Mouse (Mus musculus) heart, adult 8-10 months (tissue): ENCODE measurements around the gene Col20a1. TPM values are rescaled to one million over a fixed set of nuclear protein-coding genes. Genes with fewer than 3 reads are reported as not detected.
A peak's percentile ranks its signal among the peaks of the same experiment; 100 is the strongest.

Experiments used
- DNase-seq: peaks from one replicate; pipeline ENCODE4 v3.0.0; 2022; ENCODE audit warnings: low spot score
- total RNA-seq, 4 experiments: library from RNA; stranded (reverse); gene quantifications; 2 replicates each; pipeline ENCODE4 v1.2.4; 2022

Gene Col20a1
- total RNA-seq = under 1 TPM; 0.19 to 0.75 (median 0.28) TPM

DNA sequence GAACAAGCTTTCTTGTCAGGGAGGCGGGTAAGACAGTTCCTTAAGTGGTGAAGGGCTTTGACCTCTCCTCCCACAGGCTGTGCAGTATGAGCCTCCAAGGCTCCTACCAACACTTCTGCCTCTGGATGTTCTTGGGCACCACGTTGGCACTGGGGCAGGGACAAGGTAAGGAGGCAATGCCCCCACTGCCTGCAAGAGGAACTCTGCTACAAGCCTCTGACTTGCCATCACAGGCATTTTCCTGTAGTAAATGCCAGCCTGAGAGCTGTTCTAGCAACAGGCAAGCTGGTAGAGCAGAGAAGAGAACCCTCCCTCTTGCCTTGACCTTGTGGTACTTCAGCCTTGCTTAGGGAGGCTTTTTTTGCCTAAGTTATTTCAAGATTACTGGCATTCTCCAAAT, at the start of gene Col20a1:
Col20a1 (plus strand) TSS at position 87 of the 400 bp plus-strand sequence.
- DNase-seq = no peak

- DNase-seq = no peak
These were observed 46.1 kb upstream of the Col20a1 start for GRCm38 (mm10) chr2:180940187-180940586.

DNA sequence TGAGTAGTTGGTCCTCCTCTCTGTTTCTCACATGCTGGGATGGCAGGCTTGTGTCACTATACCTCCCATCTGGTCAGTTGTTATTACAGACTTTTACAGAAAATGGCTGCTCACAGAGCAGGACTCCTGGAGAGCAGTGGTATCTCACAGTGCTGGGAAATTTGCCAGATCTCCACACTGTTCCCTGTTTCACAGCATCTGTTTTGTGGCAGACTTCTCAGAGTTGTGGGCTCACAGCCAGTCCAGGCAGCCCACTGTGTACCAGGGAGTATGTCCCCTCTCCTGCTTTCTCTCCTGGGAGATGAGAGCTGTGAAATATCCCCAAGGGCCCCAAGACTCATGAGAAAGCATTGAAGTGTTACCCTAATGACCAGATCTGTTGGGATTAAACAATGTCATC, 44.5 kb upstream of the Col20a1 start:
- no peak for DNase-seq

GRCm38 (mm10) chr2:180949947-180950346, 36.4 kb upstream of the Col20a1 start:
- DNase-seq = no peak

DNA sequence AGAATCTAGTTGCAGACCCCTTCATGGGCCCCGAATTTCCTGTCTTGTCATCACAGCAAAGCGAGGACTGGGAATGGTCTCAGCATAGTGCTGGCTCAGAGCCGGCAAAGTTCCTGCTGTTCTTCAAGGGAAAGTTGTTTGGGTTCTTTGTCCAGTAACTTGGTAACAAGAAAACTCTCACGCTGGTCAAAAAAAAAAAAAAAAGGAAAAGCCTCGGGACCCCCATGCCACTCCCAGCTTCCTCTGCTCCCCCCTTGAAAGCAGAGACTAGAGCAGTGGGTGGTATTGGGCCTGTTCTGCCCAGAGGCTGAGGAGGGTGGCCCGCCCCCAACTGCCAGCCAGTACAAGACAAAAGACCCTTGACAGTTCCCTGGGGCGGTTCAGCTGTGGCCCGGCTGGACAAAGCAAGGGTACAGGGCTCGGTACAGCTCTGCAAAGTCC, 33.6 kb upstream of the Col20a1 start:
- DNase-seq = no peak

- DNase-seq = no peak
These were observed 32.7 kb upstream of the Col20a1 start for GRCm38 (mm10) chr2:180953638-180954037.

- no peak for DNase-seq
These were observed 32.0 kb upstream of the Col20a1 start, which contains the start of gene Nkain4 for GRCm38 (mm10) chr2:180954061-180955047. Gene Nkain4, minus strand, starts transcription at chr2:180954699.

DNA sequence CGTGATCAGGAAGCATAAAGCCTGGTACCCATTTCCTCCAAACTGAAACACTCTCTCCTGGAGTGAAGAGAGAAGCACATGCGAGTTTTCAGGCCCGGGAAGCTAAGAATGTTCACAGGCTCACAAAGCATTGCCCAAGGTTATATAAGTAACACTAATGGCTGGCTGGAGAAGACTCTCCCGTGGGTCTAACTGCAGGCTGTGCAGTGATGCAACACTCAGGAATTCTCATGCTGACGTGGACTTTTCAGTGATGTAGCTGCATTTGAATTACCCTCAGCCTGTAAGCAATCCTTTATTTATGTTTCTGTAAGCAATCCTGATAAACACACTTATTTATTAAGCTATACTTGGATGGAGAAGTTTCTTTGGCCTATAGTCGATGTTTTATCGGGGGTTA, 26.7 kb upstream of the Col20a1 start:
- DNase-seq = no peak

- DNase-seq = no peak
These were observed 26.1 kb upstream of the Col20a1 start for GRCm38 (mm10) chr2:180960187-180960586.

DNA sequence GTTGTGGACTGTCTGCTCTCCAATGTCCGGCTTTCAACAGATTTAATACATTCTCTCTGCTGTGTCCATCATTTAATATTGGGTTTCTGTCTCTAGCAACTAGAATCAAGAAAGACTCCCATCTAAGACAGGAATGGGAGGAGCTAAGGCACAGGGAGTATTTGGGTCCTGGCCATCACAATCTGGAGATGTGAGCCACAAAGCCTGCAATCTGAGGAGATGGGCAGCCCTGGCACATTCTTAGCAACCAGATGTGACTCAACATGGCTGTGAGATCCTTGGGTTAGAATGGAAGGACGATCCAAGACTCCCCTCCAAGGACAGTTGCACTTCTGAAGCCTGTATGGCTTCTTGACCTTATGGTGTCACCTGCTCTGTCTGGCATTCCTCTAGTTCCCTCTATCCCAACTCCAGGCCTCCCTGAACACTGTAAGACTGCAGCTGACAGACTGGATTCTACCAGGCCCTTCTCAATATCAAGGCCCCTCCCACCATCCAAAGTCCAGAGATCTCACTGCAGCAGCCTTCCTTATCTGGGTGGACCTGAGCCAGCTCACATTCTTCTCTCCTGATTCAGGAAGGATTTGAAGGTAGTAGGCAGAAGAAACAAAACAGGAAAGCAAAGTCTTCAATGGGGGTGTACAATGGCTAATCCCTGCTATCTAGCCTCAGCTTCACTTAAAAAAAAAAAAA, 23.6 kb upstream of the Col20a1 start:
- DNase-seq = no peak

GRCm38 (mm10) chr2:180963956-180964355, 22.4 kb upstream of the Col20a1 start:
- peak; percentile 64 for DNase-seq

- no peak for DNase-seq
These were observed 20.0 kb upstream of the Col20a1 start for GRCm38 (mm10) chr2:180966092-180966882.

- DNase-seq = peak; percentile 93
These were observed 19.1 kb upstream of the Col20a1 start, which contains the start of gene Arfgap1 for GRCm38 (mm10) chr2:180967010-180967763. Gene Arfgap1, plus strand, starts transcription at chr2:180967225.

DNA sequence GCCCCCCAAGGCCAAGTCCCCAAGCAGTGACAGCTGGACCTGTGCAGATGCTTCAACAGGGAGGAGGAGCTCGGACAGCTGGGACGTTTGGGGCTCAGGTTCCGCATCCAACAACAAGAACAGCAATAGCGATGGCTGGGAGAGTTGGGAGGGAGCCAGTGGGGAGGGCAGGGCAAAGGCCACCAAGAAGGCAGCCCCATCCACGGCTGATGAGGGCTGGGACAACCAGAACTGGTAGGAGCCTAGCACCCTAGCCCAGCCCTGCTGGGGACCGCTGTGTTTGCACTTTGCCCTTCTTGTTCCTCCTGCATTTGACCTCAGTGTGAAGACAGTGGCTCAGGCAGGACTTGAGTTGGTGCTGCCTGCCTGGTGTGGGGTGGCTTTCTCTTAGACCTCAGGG, 5.2 kb upstream of the Col20a1 start:
- DNase-seq = no peak

GRCm38 (mm10) chr2:180985635-180986034, 700 bp upstream of the Col20a1 start:
- DNase-seq = no peak

DNA sequence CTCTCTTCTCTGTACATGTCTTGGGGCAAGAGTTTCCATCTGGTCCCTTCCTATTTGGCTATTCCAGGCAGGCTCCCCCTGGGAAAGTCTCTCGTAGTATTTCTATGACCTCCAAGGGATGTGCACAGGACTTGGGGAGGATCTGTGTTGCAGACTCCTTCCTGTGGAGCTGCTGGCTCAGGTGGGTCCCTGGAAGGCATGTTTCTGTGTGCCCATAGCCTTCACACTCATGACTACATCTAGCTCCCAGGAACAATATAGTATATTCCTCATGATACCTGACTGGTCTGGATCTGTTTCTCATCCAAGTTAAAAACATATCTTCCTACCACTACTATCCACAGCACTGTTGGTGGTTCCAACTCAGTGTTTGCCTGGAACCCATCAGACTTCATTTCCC, 666 bp downstream of the Col20a1 start:
- no peak for DNase-seq

DNA sequence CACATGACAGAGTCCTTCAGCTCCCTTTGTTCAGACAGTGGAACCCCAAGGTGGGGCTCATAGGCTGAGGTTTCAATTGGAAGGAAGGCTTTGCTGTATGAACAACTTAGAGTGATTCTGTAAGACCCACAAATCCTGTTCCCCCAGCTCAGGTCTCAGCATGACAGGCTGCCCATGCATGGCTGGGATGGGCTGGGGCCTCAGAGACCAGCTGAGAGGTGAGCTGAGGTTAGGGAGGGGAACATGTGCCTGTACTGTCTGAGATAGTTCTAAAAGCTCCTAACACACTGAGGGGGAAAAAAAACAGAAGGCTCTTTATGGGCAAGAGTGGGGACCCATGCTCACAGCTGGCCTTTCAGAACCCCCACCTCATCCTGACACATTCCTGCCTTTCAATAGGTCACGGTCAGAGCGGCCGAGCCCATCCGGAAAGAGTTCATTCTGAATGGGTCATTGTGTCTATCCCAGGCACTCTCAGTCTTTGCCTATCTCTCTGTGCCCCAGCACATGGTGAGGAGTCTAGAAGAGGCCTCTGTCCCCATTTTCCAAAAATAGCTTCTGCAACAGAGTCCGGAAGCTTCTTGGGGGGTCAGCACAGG, 1.2 kb downstream of the Col20a1 start:
- DNase-seq = no peak

DNA sequence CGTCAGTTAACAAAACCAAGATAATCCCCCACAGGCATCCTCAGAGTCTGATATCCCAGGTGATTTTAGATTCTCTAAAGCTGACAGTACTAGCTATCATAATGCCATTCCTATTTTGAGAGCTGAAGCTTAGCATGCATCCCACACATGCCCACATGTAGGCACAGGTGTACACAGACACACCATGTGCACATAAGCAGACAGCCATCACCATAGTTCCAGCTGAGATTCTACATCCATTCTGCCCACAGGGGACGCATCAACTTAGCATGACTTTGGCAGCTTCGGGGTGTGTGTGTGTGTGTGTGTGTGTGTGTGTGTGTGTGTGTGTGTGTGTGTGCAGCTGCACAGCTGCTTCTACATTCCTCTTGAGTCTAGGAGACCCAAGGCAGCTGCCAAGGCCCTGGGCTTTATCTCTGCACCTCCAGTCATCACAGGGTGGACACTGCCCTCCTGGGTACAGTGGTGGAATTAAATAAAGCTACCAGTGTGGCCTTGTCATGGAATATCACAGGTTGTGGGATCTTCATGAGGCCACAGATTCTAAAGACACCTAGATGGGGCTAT, 2.1 kb downstream of the Col20a1 start:
- no peak for DNase-seq

DNA sequence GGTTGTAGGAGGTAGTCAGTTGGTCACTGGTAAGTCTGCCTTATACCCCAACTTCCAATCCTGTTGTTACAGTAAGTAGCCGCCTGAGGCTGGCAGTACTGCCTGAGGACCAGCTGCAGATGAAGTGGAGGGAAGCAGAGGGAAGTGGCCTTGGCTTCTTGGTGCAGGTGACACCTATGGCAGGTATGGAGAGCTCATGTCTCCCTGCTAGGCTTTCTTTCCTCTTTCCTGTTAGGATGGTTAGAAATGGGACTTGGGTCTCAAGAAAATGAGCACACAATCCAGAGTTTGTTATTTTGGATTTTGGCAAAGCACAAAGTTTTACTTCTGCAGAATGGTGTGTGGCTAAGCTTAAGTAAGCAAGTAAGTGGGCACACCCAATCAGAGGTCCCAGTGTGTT, 2.6 kb downstream of the Col20a1 start:
- no peak for DNase-seq

- DNase-seq = no peak
These were observed 4.0 kb downstream of the Col20a1 start for GRCm38 (mm10) chr2:180990347-180990746.
